Mouse (Mus musculus) limb, embryonic 10.5 days (tissue): ENCODE results near the gene Dmrt3. TPM values are rescaled to one million over a fixed set of nuclear protein-coding genes. Genes with fewer than 3 reads are reported as not detected.

Experiments used
- DNase-seq: peaks from one replicate; pipeline ENCODE4 v3.0.0-alpha.2; 2017; ENCODE audit warnings: low spot score
- H3K27ac ChIP-seq: fragments of 300-500 bp; sonication (generic); 2 replicates; pipeline ENCODE4 v1.5.1; 2016; ENCODE audit warnings: mild to moderate bottlenecking
- H3K27me3 ChIP-seq: fragments of 300-500 bp; sonication (generic); 2 replicates; pipeline ENCODE4 v1.6.1; 2016; ENCODE audit warnings: low read depth, mild to moderate bottlenecking; ENCODE audit not compliant: poor library complexity, severe bottlenecking
- H3K36me3 ChIP-seq: fragments of 300-500 bp; sonication (generic); 2 replicates; pipeline ENCODE4 v1.6.1; 2016; ENCODE audit warnings: mild to moderate bottlenecking, moderate library complexity
- H3K4me1 ChIP-seq: fragments of 300-500 bp; sonication (generic); 2 replicates; pipeline ENCODE4 v1.6.1; 2016
- H3K4me3 ChIP-seq: fragments of 300-500 bp; sonication (generic); 2 replicates; pipeline ENCODE4 v1.5.1; 2016; ENCODE audit warnings: mild to moderate bottlenecking, moderate library complexity
- H3K9me3 ChIP-seq: fragments of 300-500 bp; sonication (generic); replicated peaks from 2 replicates; pipeline ENCODE4 v1.6.1; 2016; ENCODE audit warnings: mild to moderate bottlenecking
- WGBS: fragments of 180-500 bp; shearing (Covaris S2); methylation state at CpG from one replicate; pipeline ENCODE4 v1.1.7; 2016; 5-methylcytosine and 5-hydroxymethylcytosine counted together
- polyA plus RNA-seq: library from polyadenylated mRNA; unstranded; fragments of >200 nt; fragmentation: Nextera tagmentation; extraction: Ambion mirVana; gene quantifications from 2 replicates; pipeline ENCODE4 v1.2.1, GENCODE M21; 2016

The Dmrt3 gene
- polyA plus RNA-seq, 1 experiment from 2014 or later, result 0.26 TPM

GRCm38 (mm10) chr19:25608961-25609850 lies 895 bp upstream of the Dmrt3 start:
- Histone ChIP-seq H3K4me1 (peaks cover 89% of the 10 kb centered on the region), H3K36me3 (no peaks in the 10 kb centered on the region), H3K4me3 (no peak overlapping the region), H3K27ac (no peak overlapping the region), H3K9me3 (no peaks in the 10 kb centered on the region), H3K27me3 (peaks cover 100% of the 10 kb centered on the region)
- 2% methylated on average over 33 of the region's 33 CpGs for WGBS
- DNase-seq, result no peak

GRCm38 (mm10) chr19:25610411-25611111 lies 460 bp downstream of the Dmrt3 start:
- H3K9me3 ChIP-seq, result no peaks in the 10 kb centered on the region
- under 1% methylated on average over 57 of the region's 71 CpGs for WGBS
- DNase-seq, result peak; percentile 73
- peaks cover 93% of the 10 kb centered on the region for H3K4me1 ChIP-seq
- H3K27ac ChIP-seq, result peak overlapping the region; percentile 51
- no peaks in the 10 kb centered on the region for H3K36me3 ChIP-seq
- peaks cover 100% of the 10 kb centered on the region for H3K27me3 ChIP-seq
- H3K4me3 ChIP-seq, result peak overlapping the region; percentile 56

GRCm38 (mm10) chr19:25611116-25611515 lies 1.0 kb downstream of the Dmrt3 start:
- peak overlapping the region; percentile 56 for H3K4me3 ChIP-seq
- H3K4me1 ChIP-seq, result peaks cover 93% of the 10 kb centered on the region
- H3K9me3 ChIP-seq, result no peaks in the 10 kb centered on the region
- peak overlapping the region; percentile 51; the same call in 1 of the 2 replicates for H3K27ac ChIP-seq
- peak; percentile 69 for DNase-seq
- H3K36me3 ChIP-seq, result no peaks in the 10 kb centered on the region
- WGBS, result under 1% methylated on average over 37 of the region's 42 CpGs
- H3K27me3 ChIP-seq, result peaks cover 100% of the 10 kb centered on the region

GRCm38 (mm10) chr19:25611876-25612805 lies 2.0 kb downstream of the Dmrt3 start:
- Histone ChIP-seq H3K27me3 (peaks cover 100% of the 10 kb centered on the region), H3K27ac (no peak overlapping the region), H3K36me3 (no peaks in the 10 kb centered on the region), H3K4me3 (no peak overlapping the region), H3K4me1 (peaks cover 83% of the 10 kb centered on the region), H3K9me3 (no peaks in the 10 kb centered on the region)
- 1% methylated on average over 16 of the region's 16 CpGs for WGBS
- DNase-seq, result no peak

- DNase-seq, result no peak
- H3K27ac ChIP-seq, result no peak overlapping the region
- no peaks in the 10 kb centered on the region for H3K36me3 ChIP-seq
- H3K9me3 ChIP-seq, result no peaks in the 10 kb centered on the region
- peaks cover 76% of the 10 kb centered on the region for H3K4me1 ChIP-seq
- 1% methylated on average over 6 of the region's 6 CpGs for WGBS
- no peak overlapping the region for H3K4me3 ChIP-seq
- peaks cover 100% of the 10 kb centered on the region for H3K27me3 ChIP-seq
Observed at GRCm38 (mm10) chr19:25612806-25613295, 2.8 kb downstream of the Dmrt3 start.

GRCm38 (mm10) chr19:25613476-25614300 lies 3.6 kb downstream of the Dmrt3 start:
- no peaks in the 10 kb centered on the region for H3K9me3 ChIP-seq
- peak; percentile 62 for DNase-seq
- H3K4me1 ChIP-seq, result peaks cover 72% of the 10 kb centered on the region
- peaks cover 100% of the 10 kb centered on the region for H3K27me3 ChIP-seq
- H3K4me3 ChIP-seq, result no peak overlapping the region
- H3K27ac ChIP-seq, result no peak overlapping the region
- no peaks in the 10 kb centered on the region for H3K36me3 ChIP-seq
- WGBS, result 3% methylated on average over 13 of the region's 13 CpGs

GRCm38 (mm10) chr19:25615889-25616288 lies 5.8 kb downstream of the Dmrt3 start:
- H3K9me3 ChIP-seq, result no peaks in the 10 kb centered on the region
- H3K27ac ChIP-seq, result no peak overlapping the region
- no peaks in the 10 kb centered on the region for H3K36me3 ChIP-seq
- peaks cover 69% of the 10 kb centered on the region for H3K4me1 ChIP-seq
- H3K27me3 ChIP-seq, result peaks cover 99% of the 10 kb centered on the region
- H3K4me3 ChIP-seq, result no peak overlapping the region
- DNase-seq, result no peak
- 16% methylated on average over 6 of the region's 6 CpGs for WGBS

GRCm38 (mm10) chr19:25622291-25623251 lies 12.5 kb downstream of the Dmrt3 start:
- Histone ChIP-seq H3K36me3 (no peaks in the 10 kb centered on the region), H3K4me3 (peak overlapping the region; percentile 32), H3K27me3 (peaks cover 99% of the 10 kb centered on the region), H3K9me3 (no peaks in the 10 kb centered on the region), H3K27ac (no peak overlapping the region), H3K4me1 (peaks cover 38% of the 10 kb centered on the region)
- peak; percentile 89 for DNase-seq
- WGBS, result 27% methylated on average over 54 of the region's 54 CpGs

GRCm38 (mm10) chr19:25628490-25628889 lies 18.4 kb downstream of the Dmrt3 start:
- Histone ChIP-seq H3K9me3 (no peaks in the 10 kb centered on the region), H3K4me1 (peaks cover 5% of the 10 kb centered on the region; the same call in 1 of the 2 replicates), H3K4me3 (no peak overlapping the region), H3K36me3 (no peaks in the 10 kb centered on the region), H3K27ac (no peak overlapping the region), H3K27me3 (peaks cover 70% of the 10 kb centered on the region)
- WGBS, result 14% methylated on average over 9 of the region's 9 CpGs
- peak; percentile 83 for DNase-seq

- 89% methylated on average over 5 of the region's 5 CpGs for WGBS
- H3K27ac ChIP-seq, result no peak overlapping the region
- H3K4me1 ChIP-seq, result peaks cover 3% of the 10 kb centered on the region; the same call in 1 of the 2 replicates
- H3K27me3 ChIP-seq, result peaks cover 6% of the 10 kb centered on the region; the same call in 1 of the 2 replicates
- no peak for DNase-seq
- H3K9me3 ChIP-seq, result no peaks in the 10 kb centered on the region
- H3K4me3 ChIP-seq, result no peak overlapping the region
- H3K36me3 ChIP-seq, result no peaks in the 10 kb centered on the region
Observed at GRCm38 (mm10) chr19:25635119-25635518, 25.0 kb downstream of the Dmrt3 start.
